Mouse (Mus musculus) stomach, postnatal 0 days (tissue): ENCODE data around the gene Calm3. TPM values are rescaled to one million over a fixed set of nuclear protein-coding genes. Genes with fewer than 3 reads are reported as not detected.

Experiments used
- ATAC-seq: fragments of 200-750 bp; cut with Nextera tagmentation; 2 replicates; pipeline ENCODE4 v1.8.0; 2017; ENCODE audit not compliant: low FRiP score, low TSS enrichment
- DNase-seq: peaks from one replicate; pipeline ENCODE4 v3.0.0-alpha.2; 2016; ENCODE audit warnings: low spot score
- H3K27ac ChIP-seq: fragments of 300-500 bp; sonication (generic); replicated peaks from 2 replicates; pipeline ENCODE4 v1.5.1; 2014; ENCODE audit warnings: mild to moderate bottlenecking, control low read depth
- H3K27me3 ChIP-seq: fragments of 300-500 bp; sonication (generic); 2 replicates; pipeline ENCODE4 v1.6.1; 2014; ENCODE audit warnings: low read length; ENCODE audit not compliant: control insufficient read depth, insufficient read depth
- H3K36me3 ChIP-seq: fragments of 300-500 bp; sonication (generic); 2 replicates; pipeline ENCODE4 v1.6.1; 2014; ENCODE audit warnings: low read length, mixed read lengths; ENCODE audit not compliant: control insufficient read depth, insufficient read depth
- H3K4me1 ChIP-seq: fragments of 300-500 bp; sonication (generic); replicated peaks from 2 replicates; pipeline ENCODE4 v1.6.1; 2014; ENCODE audit warnings: antibody characterized with exemption; ENCODE audit not compliant: control insufficient read depth, insufficient read depth
- H3K4me2 ChIP-seq: fragments of 300-500 bp; sonication (generic); replicated peaks from 2 replicates; pipeline ENCODE4 v1.6.1; 2014; ENCODE audit warnings: low read depth, mild to moderate bottlenecking, control low read depth, moderate library complexity
- H3K4me3 ChIP-seq: fragments of 300-500 bp; sonication (generic); 2 replicates; pipeline ENCODE4 v1.5.1; 2014; ENCODE audit warnings: low read depth, low read length, control low read depth
- H3K9ac ChIP-seq: fragments of 300-500 bp; sonication (generic); 2 replicates; pipeline ENCODE4 v1.6.1; 2014; ENCODE audit warnings: mild to moderate bottlenecking, low read length, control low read depth, mixed read lengths
- H3K9me3 ChIP-seq: fragments of 300-500 bp; sonication (generic); 2 replicates; pipeline ENCODE4 v1.6.1; 2016; ENCODE audit warnings: low read length; ENCODE audit not compliant: control insufficient read depth
- CTCF ChIP-seq: IDR thresholded peaks from 2 replicates; pipeline ENCODE4 v1.5.1; 2016; ENCODE audit warnings: antibody characterized with exemption, low read depth, mild to moderate bottlenecking, moderate library complexity
- EP300 ChIP-seq: optimal IDR thresholded peaks from 2 replicates; pipeline ENCODE3; 2016; ENCODE audit warnings: antibody characterized with exemption
- WGBS: fragments of 180-500 bp; shearing (Covaris S2); extraction: QIAGEN DNeasy Blood & Tissue Kit; methylation state at CpG from one replicate; pipeline ENCODE4 v1.1.7; 2014; 5-methylcytosine and 5-hydroxymethylcytosine counted together
- polyA plus RNA-seq: library from polyadenylated mRNA; unstranded; fragments of >200 nt; fragmentation: Nextera tagmentation; extraction: Ambion mirVana; gene quantifications from 2 replicates; pipeline ENCODE4 v1.2.1, GENCODE M21; 2015

Calm3 gene
- polyA plus RNA-seq, 1 experiment from 2014 or later = 49.1 TPM

DNA sequence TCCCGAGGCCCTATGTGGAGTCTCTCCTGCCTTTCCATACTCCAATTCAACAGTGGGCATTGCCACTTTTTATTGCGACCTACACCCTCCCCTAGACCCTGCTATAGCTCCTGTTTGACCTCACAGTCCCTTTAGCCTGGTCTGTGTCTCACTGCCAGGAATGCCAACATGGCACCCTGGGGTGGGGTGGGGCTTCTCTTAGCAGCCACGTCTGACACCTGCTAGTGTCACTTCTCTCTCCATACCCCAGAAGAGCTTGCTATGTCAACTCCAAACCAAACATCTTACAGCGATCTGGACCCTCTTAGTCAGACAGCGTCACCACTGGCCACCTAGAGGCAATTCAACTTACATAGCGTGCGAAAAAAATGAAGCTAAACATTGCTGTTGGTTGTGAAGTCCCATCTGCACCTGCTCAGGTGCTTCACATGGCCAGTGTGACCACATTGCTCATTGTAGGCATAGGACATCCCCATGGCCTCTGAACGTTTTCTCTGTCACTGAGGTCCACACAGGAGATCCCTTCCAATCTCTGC is 25.1 kb upstream of the Calm3 start:
- no peak overlapping the region for H3K27ac ChIP-seq
- ATAC-seq (no peak), DNase-seq (no peak)
- no peaks in the 10 kb centered on the region for H3K9me3 ChIP-seq
- WGBS = 77% methylated on average over 8 of the region's 8 CpGs
- no peaks in the 10 kb centered on the region for H3K27me3 ChIP-seq
- TF ChIP-seq CTCF (no peak), EP300 (no peak)
- H3K4me3 ChIP-seq = no peak overlapping the region
- no peak overlapping the region for H3K4me2 ChIP-seq
- H3K4me1 ChIP-seq = peaks cover 10% of the 10 kb centered on the region
- H3K36me3 ChIP-seq = no peaks in the 10 kb centered on the region
- H3K9ac ChIP-seq = no peak overlapping the region

DNA sequence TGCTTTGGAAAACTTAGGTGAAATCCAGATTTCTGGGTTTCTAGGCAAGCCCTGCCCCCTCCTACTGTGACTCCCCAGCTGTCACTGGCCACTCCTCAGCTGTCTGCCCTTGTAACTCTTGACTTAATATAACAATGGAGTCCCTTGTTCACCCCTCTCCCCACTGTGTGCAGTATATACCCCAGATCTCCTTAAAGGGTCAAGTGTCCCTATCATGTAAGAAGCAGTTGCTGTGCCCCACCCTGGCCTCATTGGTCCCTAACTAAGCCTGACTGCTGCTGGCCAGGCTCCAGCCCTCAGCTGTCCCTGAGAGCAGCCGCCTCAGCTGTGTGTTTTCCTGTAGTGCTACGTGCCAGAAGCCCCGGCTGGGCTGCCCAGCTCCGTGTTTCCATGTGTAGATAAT is 24.0 kb upstream of the Calm3 start:
- 0% methylated on average over 4 of the region's 4 CpGs for WGBS
- DNase-seq (peak; percentile 44), ATAC-seq (no peak)
- Histone ChIP-seq H3K27me3 (no peaks in the 10 kb centered on the region), H3K27ac (no peak overlapping the region), H3K4me3 (no peak overlapping the region), H3K4me2 (peak overlapping the region; percentile 56), H3K4me1 (peaks cover 10% of the 10 kb centered on the region), H3K9me3 (no peaks in the 10 kb centered on the region), H3K9ac (no peak overlapping the region), H3K36me3 (no peaks in the 10 kb centered on the region)
- no peak for TF ChIP-seq EP300
- no peak for TF ChIP-seq CTCF

- peak overlapping the region; percentile 56 for H3K4me2 ChIP-seq
- H3K27me3 ChIP-seq = no peaks in the 10 kb centered on the region
- peaks cover 10% of the 10 kb centered on the region for H3K4me1 ChIP-seq
- H3K9ac ChIP-seq = peak overlapping the region; percentile 51; the same call in 1 of the 2 replicates
- DNase-seq = no peak
- H3K9me3 ChIP-seq = no peaks in the 10 kb centered on the region
- peak overlapping the region; percentile 27 for H3K4me3 ChIP-seq
- H3K36me3 ChIP-seq = no peaks in the 10 kb centered on the region
- WGBS = 16% methylated on average over 21 of the region's 22 CpGs
- ATAC-seq = no peak
- H3K27ac ChIP-seq = no peak overlapping the region
- TF ChIP-seq EP300 = no peak
- no peak for TF ChIP-seq CTCF
These were observed 23.5 kb upstream of the Calm3 start for GRCm38 (mm10) chr7:16947349-16947895.

DNA sequence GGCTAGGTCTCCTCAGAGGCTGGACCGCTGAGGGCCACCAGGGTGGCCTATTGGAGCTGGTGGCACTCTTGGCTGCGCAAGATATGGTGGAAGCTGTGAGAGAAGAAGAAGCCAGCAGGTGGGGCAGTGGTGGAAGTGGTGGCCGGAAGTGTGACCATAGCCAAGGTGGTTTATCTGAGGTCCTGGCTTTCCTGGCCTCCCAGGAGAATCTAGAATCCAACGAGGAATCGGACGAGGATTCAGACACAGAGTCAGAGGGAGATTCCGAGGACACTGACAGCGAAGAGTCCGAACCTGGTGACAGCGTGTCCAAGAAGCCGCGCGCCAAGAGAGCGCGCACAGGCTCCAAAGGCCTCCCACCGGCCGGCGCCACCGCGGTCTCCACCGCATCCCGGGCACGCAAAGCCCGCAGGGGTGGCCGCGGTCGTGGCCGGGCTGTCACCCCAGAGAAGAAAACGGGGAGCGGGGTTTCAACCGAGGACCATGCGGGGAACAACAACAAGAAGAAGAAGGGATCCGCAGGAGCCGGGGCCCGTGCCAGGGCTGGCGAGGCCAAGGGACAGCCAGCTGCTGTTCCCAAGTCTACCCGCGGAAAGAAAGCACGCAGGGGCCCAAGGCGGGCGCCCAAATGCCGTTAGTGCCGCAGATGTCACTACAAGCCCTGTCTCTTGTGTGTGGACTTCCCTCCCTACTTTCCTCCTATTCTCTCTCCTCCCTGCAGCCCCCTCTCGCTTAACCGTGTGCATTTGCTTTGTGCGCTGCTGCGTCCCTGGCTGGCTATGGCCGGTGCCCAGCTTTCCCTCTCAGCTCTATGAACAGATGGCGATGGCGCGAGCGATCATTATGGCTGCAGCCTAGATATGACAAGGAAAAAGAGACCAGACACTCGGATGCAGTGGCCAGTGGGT is 22.8 kb upstream of the Calm3 start:
- Histone ChIP-seq H3K36me3 (no peaks in the 10 kb centered on the region), H3K27me3 (no peaks in the 10 kb centered on the region), H3K4me1 (peaks cover 10% of the 10 kb centered on the region), H3K4me2 (peak overlapping the region; percentile 56), H3K27ac (no peak overlapping the region), H3K9ac (peak overlapping the region; percentile 51), H3K9me3 (no peaks in the 10 kb centered on the region), H3K4me3 (peak overlapping the region; percentile 27)
- WGBS = 22% methylated on average over 53 of the region's 53 CpGs
- DNase-seq (peak; percentile 46), ATAC-seq (no peak)
- TF ChIP-seq CTCF = peak; percentile 31
- no peak for TF ChIP-seq EP300

DNA sequence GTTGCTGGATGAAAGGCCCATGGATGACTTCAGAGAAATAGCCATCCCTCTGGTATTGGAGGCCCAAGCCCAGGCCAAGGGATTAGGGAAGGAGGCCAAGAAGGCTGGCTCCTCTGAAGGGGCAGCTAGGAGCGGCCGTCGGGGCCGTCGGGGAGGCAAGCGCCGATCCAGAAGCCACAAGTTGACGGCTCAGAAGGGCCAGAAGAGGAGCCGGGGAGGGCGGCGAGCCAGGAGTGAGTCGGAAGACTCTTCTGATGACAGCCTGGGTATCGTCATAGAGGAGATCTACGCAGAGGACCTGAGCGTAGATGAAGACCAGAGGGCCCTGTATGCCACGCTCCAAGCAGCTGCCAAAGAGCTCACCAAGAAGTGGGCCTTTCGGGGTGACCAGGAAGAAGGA is 21.5 kb upstream of the Calm3 start:
- TF ChIP-seq EP300 (no peak), CTCF (no peak)
- no peak for DNase-seq
- Histone ChIP-seq H3K36me3 (no peaks in the 10 kb centered on the region), H3K27me3 (no peaks in the 10 kb centered on the region), H3K27ac (no peak overlapping the region), H3K4me3 (peak overlapping the region; percentile 56), H3K4me2 (peak overlapping the region; percentile 81), H3K4me1 (peaks cover 10% of the 10 kb centered on the region), H3K9ac (peak overlapping the region; percentile 67; the same call in 1 of the 2 replicates), H3K9me3 (no peaks in the 10 kb centered on the region)
- WGBS = 34% methylated on average over 17 of the region's 17 CpGs
- no peak for ATAC-seq
